Mouse (Mus musculus) myocyte (in vitro differentiated cells): Measurements from ENCODE around the gene Sp2. TPM values are rescaled to one million over a fixed set of nuclear protein-coding genes. Genes with fewer than 3 reads are reported as not detected.
A peak's percentile ranks its signal among the peaks of the same experiment; 100 is the strongest.

Experiments
- H3K27me3 ChIP-seq: one replicate; pipeline ENCODE4 v1.6.1; 2011; ENCODE audit not compliant: control insufficient read depth, insufficient read depth, insufficient read length
- H3K36me3 ChIP-seq: one replicate; pipeline ENCODE4 v1.6.1; 2011; ENCODE audit not compliant: control insufficient read depth, insufficient read depth
- H3K4me2 ChIP-seq: one replicate; pipeline ENCODE4 v1.6.1; 2011; ENCODE audit warnings: low read depth, control low read depth
- H3K4me3 ChIP-seq: one replicate; pipeline ENCODE4 v1.5.1; 2011; ENCODE audit warnings: mild to moderate bottlenecking, control low read depth, moderate library complexity
- H3K79me2 ChIP-seq: one replicate; pipeline ENCODE4 v1.6.1; 2011; ENCODE audit not compliant: control insufficient read depth, insufficient read depth
- H3ac ChIP-seq: one replicate; pipeline ENCODE4 v1.6.1; 2011; ENCODE audit not compliant: control insufficient read depth, insufficient read length
- CEBPB ChIP-seq: IDR thresholded peaks from 2 replicates; pipeline ENCODE4 v1.6.1; 2011; ENCODE audit warnings: mild to moderate bottlenecking, moderate library complexity; ENCODE audit not compliant: poor library complexity, insufficient read depth, severe bottlenecking
- E2F4 ChIP-seq: IDR thresholded peaks from one replicate; pipeline ENCODE4 v1.6.1; 2011; ENCODE audit warnings: mild to moderate bottlenecking, control low read depth, moderate library complexity; ENCODE audit not compliant: insufficient read depth
- MAX ChIP-seq: IDR thresholded peaks from one replicate; pipeline ENCODE4 v1.6.1; 2011; ENCODE audit warnings: low read depth, mild to moderate bottlenecking, control low read depth
- MYOD1 ChIP-seq, 3 experiments: IDR thresholded peaks; one replicate each; pipeline ENCODE4 v1.6.1; 2011; ENCODE audit warnings: control low read depth in 2 of 3, low read depth in 2 of 3, mild to moderate bottlenecking in 2 of 3, moderate library complexity in 1 of 3; ENCODE audit not compliant: insufficient read length in 2 of 3, control insufficient read depth in 1 of 3
- MYOG ChIP-seq, 3 experiments: IDR thresholded peaks; one replicate each; pipeline ENCODE4 v1.6.1; 2011; ENCODE audit warnings: control low read depth in 2 of 3, low read depth in 2 of 3, mild to moderate bottlenecking in 2 of 3; ENCODE audit not compliant: insufficient read length in 2 of 3, control insufficient read depth in 1 of 3, insufficient read depth in 1 of 3
- POLR2A ChIP-seq: IDR thresholded peaks from one replicate; pipeline ENCODE4 v1.6.1; 2011; ENCODE audit warnings: low read depth, mild to moderate bottlenecking, control low read depth, moderate library complexity; ENCODE audit not compliant: insufficient read length
- POLR2AphosphoS2 ChIP-seq: IDR thresholded peaks from one replicate; pipeline ENCODE4 v1.6.1; 2011; ENCODE audit warnings: low read depth, control low read depth; ENCODE audit not compliant: insufficient read length
- REST ChIP-seq: IDR thresholded peaks from one replicate; pipeline ENCODE4 v1.6.1; 2011; ENCODE audit warnings: mild to moderate bottlenecking, control low read depth, moderate library complexity; ENCODE audit not compliant: insufficient read depth, insufficient read length
- SRF ChIP-seq: IDR thresholded peaks from one replicate; pipeline ENCODE4 v1.6.1; 2011; ENCODE audit warnings: low read depth; ENCODE audit not compliant: control insufficient read depth, insufficient read length
- TCF12 ChIP-seq: IDR thresholded peaks from one replicate; pipeline ENCODE4 v1.6.1; 2011; ENCODE audit warnings: mild to moderate bottlenecking, control low read depth; ENCODE audit not compliant: poor library complexity, insufficient read depth, severe bottlenecking
- TCF3 ChIP-seq: IDR thresholded peaks from one replicate; pipeline ENCODE4 v1.6.1; 2011; ENCODE audit warnings: low read depth, control low read depth; ENCODE audit not compliant: insufficient read length
- USF1 ChIP-seq: IDR thresholded peaks from one replicate; pipeline ENCODE4 v1.6.1; 2011; ENCODE audit warnings: low read depth, mild to moderate bottlenecking, control low read depth, moderate library complexity
- polyA plus RNA-seq: library from polyadenylated mRNA; unstranded; fragments of >200 nt; fragmentation: generic; extraction: Trizol; gene quantifications from one replicate; pipeline ENCODE4 v1.2.1, GENCODE M21; 2012; ENCODE audit warnings: missing spikeins

The Sp2 gene
- polyA plus RNA-seq, 1 experiment: 11.5 TPM

DNA sequence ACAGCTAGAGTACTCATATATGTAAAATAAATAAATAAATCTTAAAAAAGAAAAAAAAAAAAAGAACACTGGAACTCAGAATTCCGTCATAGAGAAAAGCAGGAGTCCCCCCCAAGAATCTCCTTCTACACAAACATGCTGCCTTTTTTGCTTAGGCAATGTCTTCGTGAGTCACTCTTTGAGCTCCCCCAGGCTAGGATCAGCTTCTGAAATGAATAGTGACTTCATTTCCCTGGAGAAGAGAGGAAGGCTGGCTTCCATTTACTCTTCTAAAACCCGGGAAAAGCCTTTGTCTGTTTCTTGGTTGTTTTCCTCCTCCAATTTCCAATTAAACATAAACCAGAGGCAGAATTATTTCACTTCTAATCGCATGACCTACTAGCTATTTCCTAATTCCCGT is 9.9 kb downstream of the Sp2 start:
- peak overlapping the region; percentile 43 for H3K4me2 ChIP-seq
- peaks cover 62% of the 10 kb centered on the region for H3K79me2 ChIP-seq
- TF ChIP-seq SRF (no peak), CEBPB (peak; percentile 47)

DNA sequence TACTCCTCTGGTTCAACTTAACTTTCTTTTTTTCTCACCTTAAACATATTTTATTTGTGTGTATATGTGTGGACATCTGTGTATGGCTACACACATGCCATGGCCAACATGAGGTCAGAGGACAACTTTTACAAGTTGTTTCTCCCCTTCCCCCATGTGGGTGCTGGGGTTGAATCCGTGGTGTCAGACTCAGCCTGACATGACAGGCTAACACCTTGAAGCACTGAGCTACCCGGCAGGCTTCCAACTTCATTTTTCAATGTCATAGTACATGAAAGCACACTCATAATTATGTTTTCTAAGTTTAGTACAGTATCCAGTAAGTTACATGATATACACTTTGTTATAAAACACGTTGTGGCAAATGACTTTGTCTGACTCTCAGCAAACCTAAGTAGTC is 12.4 kb downstream of the Sp2 start:
- no peak for TF ChIP-seq POLR2AphosphoS2
- TF ChIP-seq E2F4: no peak
- Histone ChIP-seq H3K4me2 (peak overlapping the region; percentile 61), H3K4me3 (no peak overlapping the region), H3K27me3 (no peaks in the 10 kb centered on the region), H3ac (no peak overlapping the region), H3K36me3 (no peaks in the 10 kb centered on the region), H3K79me2 (peaks cover 64% of the 10 kb centered on the region)

More for the DNA sequence above, 9.9 kb downstream of the Sp2 start:
- no peaks in the 10 kb centered on the region for H3K27me3 ChIP-seq
- H3K36me3 ChIP-seq: no peaks in the 10 kb centered on the region
- no peak overlapping the region for H3K4me3 ChIP-seq
- no peak overlapping the region for H3ac ChIP-seq

DNA sequence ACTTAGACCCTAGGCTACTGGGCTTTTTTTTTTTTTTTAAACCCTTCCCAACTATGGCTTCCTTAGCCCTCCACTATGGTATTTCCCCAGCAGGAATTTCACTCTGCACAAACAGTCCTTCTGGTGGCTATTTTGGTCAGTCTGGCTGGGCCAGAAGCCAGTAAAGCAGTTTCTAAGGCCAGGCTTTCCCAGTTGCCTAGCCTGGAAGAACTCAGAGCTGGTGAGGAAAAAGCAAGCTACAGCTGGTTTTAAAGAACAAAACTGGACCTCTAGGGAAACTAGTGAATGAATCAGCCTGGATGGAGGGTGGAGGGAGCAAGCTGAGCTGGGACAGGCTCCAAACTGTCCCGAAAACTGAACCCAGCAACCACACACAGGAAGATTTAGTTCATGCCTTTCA is 13.0 kb downstream of the Sp2 start:
- Histone ChIP-seq H3K4me2 (peak overlapping the region; percentile 61), H3ac (no peak overlapping the region), H3K79me2 (peaks cover 58% of the 10 kb centered on the region), H3K36me3 (no peaks in the 10 kb centered on the region), H3K27me3 (no peaks in the 10 kb centered on the region), H3K4me3 (no peak overlapping the region)
- TF ChIP-seq POLR2A (no peak), SRF (no peak), MYOD1 (IDR thresholded peaks at IDR 0.05; ENCODE audit: control insufficient read depth in 1 of 3, insufficient read length in 2 of 3, low read depth in 2 of 3) (no peak), TCF3 (no peak), MAX (no peak), TCF12 (no peak), USF1 (no peak), POLR2AphosphoS2 (no peak), CEBPB (no peak), REST (no peak), E2F4 (no peak), MYOG (IDR thresholded peaks at IDR 0.05; ENCODE audit: control insufficient read depth in 1 of 3, insufficient read depth in 1 of 3, insufficient read length in 2 of 3, low read depth in 2 of 3) (no peak)

DNA sequence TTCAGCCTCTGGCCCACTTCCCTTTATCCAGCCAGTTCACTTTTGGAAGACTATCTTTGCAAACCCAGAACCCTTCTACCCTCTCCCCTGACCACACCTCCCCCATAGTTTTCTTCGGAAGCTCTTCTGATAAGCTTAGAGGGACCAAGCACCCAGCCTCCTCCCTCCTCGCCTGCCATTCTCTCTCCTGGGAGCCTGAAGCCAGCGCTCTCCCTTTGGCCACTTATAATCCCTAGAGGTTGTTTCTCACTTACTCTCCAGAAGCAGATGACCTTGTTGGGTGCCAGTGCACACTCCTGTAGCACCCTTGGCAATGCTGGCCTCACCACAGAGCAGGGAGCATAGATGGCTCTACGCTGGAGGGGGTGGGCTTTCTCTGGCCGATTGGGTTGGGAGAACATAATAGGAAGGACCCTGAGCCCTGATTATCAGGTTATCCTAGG is 13.5 kb downstream of the Sp2 start:
- TF ChIP-seq CEBPB (no peak), MYOD1 (IDR thresholded peaks at IDR 0.05; ENCODE audit: control insufficient read depth in 1 of 3, insufficient read length in 2 of 3, low read depth in 2 of 3) (no peak), E2F4 (no peak), POLR2A (no peak), MYOG (IDR thresholded peaks at IDR 0.05; ENCODE audit: control insufficient read depth in 1 of 3, insufficient read depth in 1 of 3, insufficient read length in 2 of 3, low read depth in 2 of 3) (no peak), USF1 (no peak)
- Histone ChIP-seq H3K4me3 (no peak overlapping the region), H3K36me3 (no peaks in the 10 kb centered on the region), H3K27me3 (no peaks in the 10 kb centered on the region), H3K4me2 (peak overlapping the region; percentile 61), H3K79me2 (peaks cover 53% of the 10 kb centered on the region), H3ac (no peak overlapping the region)

DNA sequence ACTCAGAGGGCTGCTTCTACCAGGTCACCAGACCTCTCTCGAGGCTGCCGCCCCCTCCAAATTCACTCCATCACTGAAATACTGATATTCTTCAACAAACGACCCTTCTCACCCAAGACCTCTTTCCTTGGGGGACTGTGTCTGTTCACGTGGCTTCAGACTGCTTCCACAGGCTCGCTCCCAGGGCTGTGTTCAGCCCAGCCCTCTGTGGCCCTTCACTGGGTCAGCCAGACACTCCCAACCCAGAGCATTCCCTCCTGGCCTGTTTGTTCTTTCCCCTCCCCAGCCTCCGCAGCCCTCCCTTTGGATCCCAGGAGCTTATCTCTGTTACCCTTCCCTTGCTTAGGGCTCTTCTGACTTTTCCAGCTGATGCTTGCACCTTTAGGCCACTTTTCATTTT is 14.3 kb downstream of the Sp2 start:
- no peak for TF ChIP-seq POLR2A
- no peak for TF ChIP-seq E2F4
- TF ChIP-seq MYOD1 (IDR thresholded peaks at IDR 0.05; ENCODE audit: control insufficient read depth in 1 of 3, insufficient read length in 2 of 3, low read depth in 2 of 3): no peak
- TF ChIP-seq REST: no peak
- no peak for TF ChIP-seq MYOG (IDR thresholded peaks at IDR 0.05; ENCODE audit: control insufficient read depth in 1 of 3, insufficient read depth in 1 of 3, insufficient read length in 2 of 3, low read depth in 2 of 3)
- no peak for TF ChIP-seq MAX
- TF ChIP-seq TCF3: no peak
- TF ChIP-seq SRF: no peak
- no peak for TF ChIP-seq CEBPB
- no peak for TF ChIP-seq TCF12
- TF ChIP-seq USF1: no peak
- no peak for TF ChIP-seq POLR2AphosphoS2
- Histone ChIP-seq H3K4me3 (no peak overlapping the region), H3ac (no peak overlapping the region), H3K36me3 (no peaks in the 10 kb centered on the region), H3K79me2 (peaks cover 46% of the 10 kb centered on the region), H3K4me2 (peak overlapping the region; percentile 61), H3K27me3 (no peaks in the 10 kb centered on the region)
